Mouse (Mus musculus) v-Abl transformed pro-B cells (cell line): ENCODE results near the gene Guca2a.

Experiments used
- in situ Hi-C, 2 experiments: fragments of 400-800 bp; cut with MboI; formaldehyde crosslinking; loops; one replicate each; pipeline ENCODE4 v1.15.1; 2025; ENCODE audit not compliant: unreplicated experiment in 2 of 2

Guca2a gene

DNA sequence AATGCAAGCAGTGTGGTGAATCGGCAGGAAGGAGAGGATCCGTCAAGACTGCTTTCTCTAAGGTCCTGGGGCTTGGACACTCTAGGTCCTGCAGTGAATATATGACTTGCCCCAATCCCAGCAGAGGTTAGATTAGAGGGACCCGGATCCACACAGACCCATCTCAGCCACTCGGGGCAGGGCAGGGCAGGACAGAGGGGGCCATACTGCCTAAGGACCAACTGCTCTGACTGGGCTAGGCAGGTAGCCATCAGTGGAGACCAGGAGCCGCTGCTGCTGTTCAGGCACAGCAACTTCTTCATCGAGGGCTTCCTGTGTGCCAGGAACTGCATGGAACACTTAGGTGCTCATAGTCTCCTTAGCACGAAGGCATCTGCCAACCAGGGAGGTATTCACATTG, 773 bp upstream of the Guca2a start:
- in situ Hi-C loops, result loop anchor here in 1 of 2 experiments (10.0 kb wide), 1 partner anchor 392 kb away; no protein-coding TSS in a partner anchor

DNA sequence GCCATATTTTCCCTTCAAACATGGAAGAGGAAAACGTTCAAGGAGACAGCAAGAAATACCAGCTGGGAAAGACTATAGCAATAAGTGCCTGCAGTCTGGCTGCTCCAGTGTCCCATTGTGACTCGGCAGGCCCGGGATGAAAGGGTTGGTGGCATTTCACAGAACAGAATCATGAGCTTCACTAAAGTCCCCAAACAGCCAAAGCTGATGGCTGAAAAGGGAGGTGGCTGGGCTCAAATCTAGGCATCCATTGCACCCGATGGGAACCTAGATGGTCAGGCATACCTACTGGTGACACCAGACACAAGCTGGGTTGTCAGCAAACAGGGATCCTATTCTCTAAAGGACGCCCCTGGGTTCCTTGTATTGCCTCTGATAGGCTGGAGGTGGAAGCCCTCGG, 442 bp downstream of the Guca2a start:
- in situ Hi-C loops, result loop anchor here in 1 of 2 experiments (10.0 kb wide), 1 partner anchor 393 kb away; no protein-coding TSS in a partner anchor

DNA sequence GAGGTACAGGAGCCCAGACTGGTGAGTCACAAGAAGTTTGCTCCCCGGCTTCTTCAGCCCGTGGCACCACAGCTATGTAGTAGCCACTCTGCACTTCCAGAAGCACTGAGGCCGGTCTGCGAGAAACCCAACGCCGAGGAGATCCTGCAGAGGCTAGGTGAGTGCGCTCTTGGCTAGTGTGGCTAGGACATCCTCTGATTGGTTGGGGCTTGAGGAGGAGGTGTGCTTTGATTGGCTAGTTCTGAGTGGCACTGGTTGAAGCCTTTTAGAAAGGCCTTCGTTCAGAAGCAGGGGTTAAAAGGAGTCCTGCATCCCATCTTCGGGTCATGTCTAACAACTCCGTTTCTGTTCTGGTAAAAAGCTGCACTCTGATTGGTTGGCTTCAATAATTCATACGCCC, 1.2 kb downstream of the Guca2a start:
- in situ Hi-C loops, result loop anchor here in 1 of 2 experiments (10.0 kb wide), 1 partner anchor 394 kb away; no protein-coding TSS in a partner anchor

DNA sequence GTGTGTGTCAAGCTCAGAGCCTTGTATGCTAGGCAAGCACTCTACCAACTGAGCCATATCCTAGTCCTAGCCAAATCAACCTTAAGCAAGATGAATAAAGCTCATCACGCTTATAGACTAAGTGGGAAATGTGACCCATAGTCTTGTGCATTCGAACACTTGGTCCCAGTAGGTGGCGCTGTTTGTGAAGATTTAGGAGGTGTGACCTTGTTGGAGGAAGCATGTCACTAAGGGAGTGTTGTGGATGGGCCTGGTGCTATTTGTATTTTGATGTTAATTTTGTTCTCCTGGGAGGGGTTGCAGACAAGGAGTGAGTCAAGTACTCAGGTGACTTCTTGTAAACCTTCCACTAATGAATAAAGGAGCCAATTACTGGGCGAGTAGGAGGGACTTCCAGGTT, 5.2 kb downstream of the Guca2a start:
- in situ Hi-C loops, result no loop called here

DNA sequence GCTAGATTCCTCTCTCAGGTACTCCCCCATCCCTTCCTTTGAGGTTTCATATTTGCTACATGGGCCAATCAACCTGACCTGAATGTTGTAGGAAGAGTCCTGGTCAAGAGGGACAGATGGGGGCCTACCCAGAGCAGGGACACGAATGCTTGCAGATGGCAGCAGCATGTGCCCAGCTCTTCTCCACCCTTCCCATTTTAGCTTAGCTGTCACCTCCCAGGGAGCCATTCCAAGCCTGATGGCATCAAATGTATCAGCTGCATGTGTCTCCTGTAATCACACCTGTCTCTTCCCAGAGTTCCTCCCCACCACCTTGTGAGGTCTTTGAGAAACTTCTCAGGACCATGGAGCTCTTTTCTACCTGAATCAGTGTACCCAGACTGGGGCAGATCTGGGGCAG, 19.5 kb downstream of the Guca2a start:
- in situ Hi-C loops, result no loop called here

DNA sequence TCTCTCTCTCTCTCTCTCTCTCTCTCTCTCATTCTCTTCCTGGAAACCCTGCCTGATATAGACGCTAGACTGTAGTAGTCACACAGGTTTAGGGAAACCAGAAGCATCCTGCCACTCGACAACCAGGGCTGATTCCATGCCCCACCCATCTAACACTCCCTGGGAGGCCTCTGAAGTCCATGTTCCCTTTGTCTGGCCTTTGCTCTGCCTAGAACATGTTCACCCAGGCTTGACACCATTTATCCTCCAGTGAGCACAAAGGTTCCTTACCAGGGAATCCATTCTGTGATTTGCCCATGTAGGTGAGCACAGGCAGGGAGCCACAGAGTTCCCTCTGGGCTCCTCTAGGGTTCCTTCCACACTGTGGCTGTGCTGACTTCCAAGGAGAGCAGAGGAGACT, 20.7 kb downstream of the Guca2a start:
- in situ Hi-C loops, result no loop called here

DNA sequence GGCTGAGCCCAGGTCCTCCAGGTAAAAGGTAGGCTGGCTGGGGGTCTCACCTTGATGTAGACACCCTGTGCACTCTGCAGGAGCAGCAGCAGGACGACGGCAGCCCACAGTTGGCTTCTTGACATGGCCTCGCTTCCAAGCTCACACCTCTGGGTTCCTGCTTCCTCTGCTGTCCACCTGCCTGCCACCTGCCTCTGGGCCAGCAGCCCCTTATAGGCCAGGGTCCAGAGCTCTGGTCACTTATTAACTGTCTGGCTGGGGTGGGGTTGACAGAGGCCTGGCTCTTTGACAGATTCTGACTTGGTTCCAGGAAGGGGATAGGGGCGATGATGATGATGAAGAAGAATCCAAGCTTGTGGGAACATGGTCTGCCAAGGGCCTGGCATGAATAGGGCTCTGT, 21.2 kb downstream of the Guca2a start, which contains the start of gene Guca2b:
Guca2b (minus strand) TSS at position 224 of the 400 bp plus-strand sequence.
- in situ Hi-C loops, result no loop called here

DNA sequence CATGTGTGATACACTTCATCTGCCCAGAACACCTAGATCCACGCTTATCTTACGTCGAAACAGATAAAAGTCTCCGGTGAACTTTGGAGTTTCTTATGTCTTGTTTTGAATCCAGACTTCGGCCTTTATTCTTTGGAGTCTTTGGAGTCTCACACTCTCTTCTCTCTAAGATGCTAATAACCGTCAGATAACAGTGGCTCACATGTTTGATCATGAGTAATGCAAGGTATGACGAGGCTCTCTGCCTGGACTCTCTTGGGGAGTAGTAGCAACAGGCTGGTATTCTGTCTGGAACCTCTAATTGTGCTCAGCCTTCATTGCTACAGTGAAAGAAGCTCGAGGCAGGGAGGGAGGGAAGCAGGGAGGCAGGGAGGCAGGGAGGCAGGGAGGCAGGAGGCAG, 22.5 kb downstream of the Guca2a start:
- in situ Hi-C loops, result loop anchor here (10.0 kb wide), 3 partner anchors 225 to 465 kb away; no protein-coding TSS in a partner anchor

DNA sequence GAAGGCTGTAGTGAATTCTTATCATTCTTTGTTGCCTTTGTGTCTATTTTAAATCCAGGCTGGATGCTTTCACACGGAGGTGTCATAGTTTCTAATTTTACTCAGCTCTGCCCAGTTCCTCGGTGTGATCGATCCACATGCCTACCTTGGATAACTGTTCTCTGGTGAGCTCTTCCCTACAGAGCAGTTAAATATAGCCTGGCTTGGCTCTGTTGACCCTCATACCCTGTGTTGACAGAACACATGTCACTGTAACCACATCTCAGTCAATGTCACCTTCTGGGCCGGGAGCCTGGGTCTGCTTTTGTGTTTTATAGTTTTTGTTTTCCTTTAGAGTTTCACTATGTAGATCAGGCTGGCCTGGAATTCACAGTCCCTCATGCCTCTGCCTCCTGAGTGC, 24.6 kb downstream of the Guca2a start:
- in situ Hi-C loops, result loop anchor here (10.0 kb wide), 3 partner anchors 227 to 463 kb away; no protein-coding TSS in a partner anchor

DNA sequence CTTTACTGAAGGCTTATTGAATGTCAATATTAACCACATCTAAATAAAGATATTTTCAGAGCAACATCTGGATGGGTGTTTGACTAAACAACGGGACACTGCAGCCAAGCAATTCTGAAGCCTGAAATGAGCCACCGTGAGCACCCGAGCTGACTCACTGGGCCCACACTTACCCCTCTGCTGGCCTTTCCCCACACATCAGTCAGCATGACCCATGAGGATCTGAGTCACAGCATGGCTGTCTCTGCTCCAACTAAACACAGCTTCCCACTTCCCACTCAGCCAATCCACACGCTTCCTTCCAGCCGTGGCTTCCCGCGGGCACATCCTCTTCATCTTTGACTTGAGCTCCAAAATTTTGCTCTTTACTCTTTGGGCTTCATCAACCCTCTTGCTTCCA, 25.5 kb downstream of the Guca2a start:
- in situ Hi-C loops, result loop anchor here (10.0 kb wide), 3 partner anchors 228 to 462 kb away; no protein-coding TSS in a partner anchor

DNA sequence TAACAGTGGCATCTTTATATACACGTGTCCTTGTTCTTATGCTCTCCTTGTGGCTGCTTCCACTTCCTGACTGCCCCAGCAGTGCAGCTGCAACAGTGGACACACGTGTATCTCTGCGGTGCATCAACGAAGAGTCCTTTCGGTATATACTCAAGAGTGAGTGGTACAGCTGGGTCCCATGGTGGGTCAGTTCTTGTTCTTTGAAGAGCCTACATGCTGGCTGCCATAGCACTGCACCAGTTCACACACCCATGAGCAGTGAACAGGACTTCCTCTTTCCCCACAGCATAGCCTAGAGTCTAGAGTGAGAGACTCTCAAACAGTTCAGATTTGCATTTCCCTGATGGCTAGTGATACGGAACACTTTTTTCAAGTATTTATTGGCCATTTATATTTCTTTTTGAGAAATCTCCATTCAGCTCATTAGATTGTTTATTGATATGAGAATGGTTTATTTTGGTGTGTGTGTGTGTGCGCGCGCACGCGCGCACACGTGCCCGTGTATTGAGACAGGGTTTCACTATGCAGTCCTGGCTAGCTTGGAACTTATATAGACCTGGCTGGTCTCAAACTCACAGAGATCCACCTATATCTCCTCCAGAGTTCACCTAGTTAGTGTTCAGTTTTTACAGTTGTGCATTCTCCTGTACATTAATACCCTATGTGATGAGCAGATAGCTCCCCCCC, 26.0 kb downstream of the Guca2a start:
- in situ Hi-C loops, result loop anchor here (10.0 kb wide), 3 partner anchors 229 to 461 kb away; no protein-coding TSS in a partner anchor

DNA sequence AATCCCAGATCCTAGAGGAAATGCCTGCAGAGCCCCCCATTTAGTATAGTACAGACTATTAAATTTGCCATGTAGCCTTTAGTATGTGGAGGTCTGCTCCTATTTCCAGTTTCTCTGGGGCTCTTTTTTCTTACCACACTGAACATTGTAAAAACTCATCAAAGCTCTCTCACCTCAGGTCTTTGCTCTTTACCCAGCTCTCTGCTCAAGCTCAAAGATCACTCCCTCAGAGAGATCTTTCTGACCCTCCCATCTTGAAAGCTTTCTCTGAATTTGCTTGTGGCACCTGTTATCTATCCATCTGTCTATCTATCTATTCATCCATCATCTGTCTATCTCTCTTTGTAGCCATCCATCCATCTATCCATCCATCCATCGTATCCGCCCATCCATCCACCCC, 27.7 kb downstream of the Guca2a start:
- in situ Hi-C loops, result loop anchor here (5.0 to 10.0 kb wide), 7 partner anchors 33 to 460 kb away; no protein-coding TSS in a partner anchor

DNA sequence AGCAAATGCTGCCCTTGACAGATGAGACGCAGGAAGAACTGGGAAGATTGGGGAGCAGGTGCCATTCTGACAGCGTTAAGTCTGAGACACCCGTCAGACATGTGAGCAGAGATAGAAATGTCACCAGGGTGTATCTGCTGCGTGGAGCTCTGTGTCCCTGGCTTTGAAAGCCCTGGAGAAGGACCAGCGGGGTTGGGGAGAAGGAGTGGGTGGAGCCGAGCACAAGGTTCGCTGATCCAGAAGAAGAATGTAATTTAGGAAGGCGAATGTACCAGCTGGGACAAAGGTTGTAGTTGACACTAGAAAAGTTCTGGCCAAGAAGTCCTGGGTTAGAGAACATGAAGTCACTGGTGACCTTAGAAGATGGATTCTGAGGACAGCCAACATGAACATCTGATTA, 28.6 kb downstream of the Guca2a start:
- in situ Hi-C loops, result loop anchor here (5.0 to 10.0 kb wide), 7 partner anchors 34 to 459 kb away; no protein-coding TSS in a partner anchor

DNA sequence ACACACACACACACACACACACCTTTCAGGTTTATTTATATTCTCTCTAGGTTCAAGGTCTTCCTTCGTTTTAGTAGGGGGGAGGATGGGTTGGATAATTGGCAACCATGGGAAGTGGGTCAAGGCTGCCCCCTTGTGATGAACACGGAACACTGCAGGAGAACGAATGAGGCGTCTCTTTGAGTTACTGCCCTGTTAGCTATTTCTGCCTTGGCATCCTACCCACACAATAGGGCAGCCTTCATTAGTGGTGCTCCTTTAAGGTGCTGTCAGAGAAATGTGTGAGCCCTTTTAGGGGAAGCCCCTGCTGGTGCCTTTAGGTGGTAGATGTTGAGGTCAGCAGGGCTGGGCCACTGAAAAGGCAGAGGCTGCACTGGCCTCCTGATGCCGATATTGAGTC, 29.9 kb downstream of the Guca2a start:
- in situ Hi-C loops, result loop anchor here (5.0 to 10.0 kb wide), 7 partner anchors 35 to 457 kb away; no protein-coding TSS in a partner anchor

DNA sequence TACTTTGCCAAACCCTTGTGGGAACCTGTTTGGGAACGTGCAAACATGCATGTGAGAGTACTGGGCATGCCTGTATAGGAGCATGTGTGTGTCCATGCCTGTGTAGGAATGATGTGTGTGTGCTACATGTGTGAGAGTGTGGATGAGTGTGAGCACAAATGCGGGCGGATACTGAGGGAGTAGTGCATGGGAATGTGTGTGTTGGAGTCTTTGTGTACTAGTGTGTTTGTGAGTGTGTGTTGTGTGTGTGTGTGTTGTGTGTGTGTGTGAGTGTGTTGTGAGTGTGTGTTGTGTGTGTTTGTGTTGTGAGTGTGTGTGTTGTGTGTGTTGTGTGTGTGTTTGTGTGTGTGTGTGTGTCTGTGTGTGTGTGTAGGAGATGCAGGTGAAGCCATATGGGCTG, 30.7 kb downstream of the Guca2a start:
- in situ Hi-C loops, result loop anchor here (5.0 to 10.0 kb wide), 7 partner anchors 36 to 457 kb away; no protein-coding TSS in a partner anchor

DNA sequence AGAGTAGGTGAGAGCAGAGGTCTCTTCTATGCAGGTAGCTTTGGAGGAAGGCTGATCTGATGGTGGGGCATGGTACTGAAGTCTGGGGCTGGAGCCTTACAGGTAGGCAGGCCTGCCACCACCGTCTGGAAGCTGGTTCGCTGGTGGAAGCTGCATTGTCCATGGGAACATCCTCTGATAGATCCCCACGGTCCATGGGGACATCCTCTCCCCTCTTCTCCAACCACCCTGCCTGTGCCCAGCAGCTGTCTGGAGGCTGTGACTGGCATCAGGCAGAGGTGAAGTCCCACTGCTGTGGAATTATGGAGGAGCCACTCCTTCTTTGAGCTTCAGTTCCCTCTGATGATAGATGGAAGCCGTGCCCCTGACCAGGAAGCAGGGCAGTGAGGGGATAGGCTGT, 31.1 kb downstream of the Guca2a start:
- in situ Hi-C loops, result loop anchor here (5.0 to 10.0 kb wide), 7 partner anchors 36 to 456 kb away; no protein-coding TSS in a partner anchor

DNA sequence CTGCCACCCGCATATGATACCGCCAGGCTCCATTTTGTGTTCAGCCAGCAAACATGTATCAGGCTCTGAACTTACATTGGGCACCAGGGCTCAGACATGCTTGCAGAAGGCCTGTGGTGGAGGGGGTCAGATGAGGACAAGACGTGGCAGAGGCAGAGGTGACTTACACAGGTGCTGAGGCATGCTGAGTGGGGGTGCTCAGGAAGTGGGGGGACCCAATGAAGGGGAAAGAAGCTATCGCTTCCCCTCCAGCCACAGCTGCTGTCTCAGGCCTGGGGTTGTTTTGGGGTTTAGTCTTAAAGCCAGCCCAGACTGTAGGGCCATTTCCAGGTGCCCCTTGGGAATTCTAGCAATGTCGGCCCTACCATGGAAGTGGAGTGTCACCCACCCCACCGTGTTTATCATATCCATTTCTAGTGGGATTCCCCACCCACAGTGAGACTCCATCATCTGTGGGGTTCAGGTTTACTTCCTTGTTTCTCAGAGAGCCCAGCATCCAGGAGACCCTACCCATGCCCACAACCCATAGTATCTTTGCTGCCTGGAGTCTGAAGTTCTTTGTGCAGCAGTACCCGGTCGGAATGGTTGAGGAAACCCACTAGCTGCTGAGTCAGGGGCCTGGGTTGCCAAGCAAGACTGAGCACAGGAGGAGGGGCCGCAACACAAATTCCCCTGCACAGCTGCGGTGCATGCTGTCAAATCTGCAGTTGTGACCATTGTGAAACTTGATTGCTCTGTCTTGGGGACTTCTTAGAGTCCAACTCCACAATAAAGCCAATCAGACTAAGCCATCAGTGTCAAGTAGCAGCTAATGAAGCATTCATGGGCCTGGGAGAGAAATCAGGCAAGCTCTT, 32.1 kb downstream of the Guca2a start:
- in situ Hi-C loops, result loop anchor here (5.0 to 10.0 kb wide), 8 partner anchors 37 to 455 kb away; no protein-coding TSS in a partner anchor

DNA sequence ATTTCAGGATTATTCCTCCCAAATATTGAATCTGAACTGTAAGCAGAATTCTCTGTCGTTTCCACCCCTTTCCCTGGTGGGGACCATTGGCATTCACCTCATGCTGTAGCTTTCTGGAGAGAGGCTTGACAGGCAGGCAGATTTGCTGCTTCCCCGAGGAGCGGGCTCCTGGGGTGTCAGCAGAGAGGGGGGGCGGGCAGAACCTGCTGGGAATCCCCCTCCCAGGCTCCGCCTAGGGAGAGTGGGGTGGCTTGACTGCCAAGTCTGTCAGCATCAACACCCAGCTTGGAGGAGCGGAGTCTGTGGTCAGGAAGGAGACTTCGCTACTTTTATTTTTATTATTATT, 32.7 kb downstream of the Guca2a start:
- in situ Hi-C loops, result loop anchor here (5.0 to 10.0 kb wide), 2 partner anchors 55 to 137 kb away; no protein-coding TSS in a partner anchor

DNA sequence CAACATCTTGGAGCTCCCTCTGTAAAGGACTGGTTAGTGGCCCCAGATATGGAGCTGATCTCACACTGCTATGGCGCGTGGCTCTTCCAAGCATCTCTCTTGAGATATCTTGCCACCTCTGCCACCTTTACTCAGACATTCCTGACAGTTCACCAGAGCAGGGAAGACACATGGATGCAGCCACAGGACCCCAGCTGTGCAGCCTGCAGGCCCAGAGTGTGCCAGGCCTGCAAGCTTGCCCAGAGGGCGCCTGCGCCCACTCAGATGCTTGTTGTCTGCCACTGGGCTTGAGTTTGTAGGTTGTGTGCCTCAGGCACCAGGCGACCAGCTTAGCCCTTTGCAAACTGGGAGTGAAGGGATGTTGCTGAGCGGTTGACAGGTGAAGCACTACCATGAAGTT, 33.2 kb downstream of the Guca2a start:
- in situ Hi-C loops, result loop anchor here (5.0 to 10.0 kb wide), 2 partner anchors 54 to 137 kb away; no protein-coding TSS in a partner anchor

DNA sequence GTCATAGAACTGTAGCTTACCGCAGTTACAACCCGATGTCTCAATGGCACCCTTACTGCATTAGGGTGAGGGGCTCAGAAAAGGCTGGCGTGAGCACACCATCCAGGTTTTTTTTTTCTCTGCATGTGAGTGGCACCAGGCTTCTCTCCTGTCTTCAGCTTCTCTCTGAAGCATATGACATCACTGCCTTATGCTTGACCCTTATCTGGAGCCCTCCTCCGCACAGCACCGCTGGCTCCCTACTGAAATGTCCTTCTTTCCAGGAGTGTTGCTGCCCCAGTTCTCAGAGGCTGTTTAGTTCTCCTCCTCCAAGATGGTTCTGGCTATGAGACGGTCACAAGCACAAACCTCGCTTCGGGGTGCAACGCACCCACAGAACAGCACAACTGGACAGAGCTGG, 33.7 kb downstream of the Guca2a start:
- in situ Hi-C loops, result loop anchor here (5.0 to 10.0 kb wide), 2 partner anchors 54 to 136 kb away; no protein-coding TSS in a partner anchor

DNA sequence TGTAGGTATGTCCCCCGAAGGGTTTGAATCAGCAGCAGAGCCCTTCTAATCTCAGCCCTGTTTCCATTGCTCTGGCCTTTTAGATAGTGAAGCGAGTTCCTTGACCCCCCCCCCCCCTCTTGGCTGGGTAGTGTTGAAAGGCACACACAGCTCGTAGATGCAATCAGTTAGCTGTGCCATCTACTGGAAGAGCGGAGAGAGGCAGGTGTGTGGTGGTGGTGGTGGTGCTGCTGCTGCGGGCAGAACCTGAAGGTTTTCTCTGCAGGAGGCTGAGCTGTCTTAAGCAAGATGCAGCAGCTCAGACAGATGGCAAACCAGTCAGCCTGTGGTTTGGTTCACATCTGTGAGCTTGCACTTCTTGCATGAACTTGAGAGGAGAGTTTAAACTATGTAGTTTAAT, 35.2 kb downstream of the Guca2a start:
- in situ Hi-C loops, result loop anchor here (5.0 to 10.0 kb wide), 2 partner anchors 52 to 135 kb away; no protein-coding TSS in a partner anchor
